In genomic region chr1:63879570-63879969, GRCm38 (mm10) we compare ENCODE assay signal across 24 mouse cellular contexts.
"Had no signal": no experiment of that assay in that cellular context is flagged by ENCODE, and none has a peak within 500 bp of the region (broad histone marks: within the 10 kb centered on the region; RNA-seq: fewer than 3 reads in every experiment).

No protein-coding gene starts in this region.

- ATAC-seq: hindbrain, embryonic 16.5 days; inflammation-experienced regulatory T-cells, adult 6 months; intestine, embryonic 15.5 days; intestine, postnatal 0 days had no signal

- H3K4me1 ChIP-seq: heart, embryonic 10.5 days; heart, embryonic 12.5 days; hindbrain, embryonic 10.5 days; hindbrain, embryonic 12.5 days; intestine, embryonic 15.5 days; limb, embryonic 13.5 days; limb, embryonic 15.5 days had no signal

- H3K4me3 ChIP-seq: heart, embryonic 10.5 days; heart, embryonic 12.5 days; hindbrain, embryonic 10.5 days; hindbrain, embryonic 12.5 days; intestine, embryonic 15.5 days; layer of hippocampus, adult 2 months; limb, embryonic 13.5 days; limb, embryonic 15.5 days had no signal

- DNase-seq: gastrocnemius, postnatal 14 days; gastrocnemius, postnatal 36 days; heart, adult 18-20 months; heart, postnatal 10 days; heart, postnatal 36 days; kidney, adult 18-20 months; kidney, adult 8-10 months; kidney, postnatal 10 days; kidney, postnatal 25 days; kidney, postnatal 4 days; layer of hippocampus, adult 9-11 months; layer of hippocampus, postnatal 36 days; left cerebral cortex, postnatal 4 days had no signal
